Mouse (Mus musculus) lung, embryonic 14.5 days (tissue): Measurements from ENCODE around the gene Tesk1. TPM values are rescaled to one million over a fixed set of nuclear protein-coding genes. Genes with fewer than 3 reads are reported as not detected.

ENCODE experiments used
- ATAC-seq: fragments of 200-750 bp; cut with Nextera tagmentation; 2 replicates; pipeline ENCODE4 v1.8.0; 2017; ENCODE audit warnings: mild to moderate bottlenecking, moderate TSS enrichment, moderate library complexity; ENCODE audit not compliant: insufficient read depth
- DNase-seq: peaks from one replicate; pipeline ENCODE4 v3.0.0-alpha.2; 2015
- H3K27ac ChIP-seq: fragments of 300-500 bp; sonication (generic); 2 replicates; pipeline ENCODE4 v1.5.1; 2014; ENCODE audit warnings: low read depth, mild to moderate bottlenecking, moderate library complexity
- H3K27me3 ChIP-seq: fragments of 300-500 bp; sonication (generic); 2 replicates; pipeline ENCODE4 v1.6.1; 2014; ENCODE audit warnings: low read length, control low read depth; ENCODE audit not compliant: insufficient read depth
- H3K36me3 ChIP-seq: fragments of 300-500 bp; sonication (generic); 2 replicates; pipeline ENCODE4 v1.6.1; 2014; ENCODE audit warnings: control low read depth; ENCODE audit not compliant: insufficient read depth
- H3K4me1 ChIP-seq: fragments of 300-500 bp; sonication (generic); 2 replicates; pipeline ENCODE4 v1.6.1; 2014; ENCODE audit warnings: antibody characterized with exemption, control low read depth; ENCODE audit not compliant: insufficient read depth
- H3K4me2 ChIP-seq: fragments of 300-500 bp; sonication (generic); 2 replicates; pipeline ENCODE4 v1.6.1; 2014; ENCODE audit warnings: mild to moderate bottlenecking
- H3K4me3 ChIP-seq: fragments of 300-500 bp; sonication (generic); 2 replicates; pipeline ENCODE4 v1.5.1; 2014; ENCODE audit warnings: low read depth, low read length
- H3K9ac ChIP-seq: fragments of 300-500 bp; sonication (generic); 2 replicates; pipeline ENCODE4 v1.6.1; 2014
- H3K9me3 ChIP-seq: fragments of 300-500 bp; sonication (generic); 2 replicates; pipeline ENCODE4 v1.6.1; 2016; ENCODE audit warnings: low read depth, low read length, control low read depth
- CTCF ChIP-seq: IDR thresholded peaks from 2 replicates; pipeline ENCODE4 v1.5.1; 2016; ENCODE audit warnings: antibody characterized with exemption, low read depth
- WGBS: fragments of 180-500 bp; shearing (Covaris S2); extraction: QIAGEN DNeasy Blood & Tissue Kit; methylation state at CpG from one replicate; pipeline ENCODE4 v1.1.7; 2014; 5-methylcytosine and 5-hydroxymethylcytosine counted together
- polyA plus RNA-seq: library from polyadenylated mRNA; unstranded; fragments of >200 nt; fragmentation: Nextera tagmentation; extraction: Ambion mirVana; gene quantifications from 2 replicates; pipeline ENCODE4 v1.2.1, GENCODE M21; 2014

The Tesk1 gene
- polyA plus RNA-seq, 1 experiment from 2014 or later: 15.9 TPM

- 70% methylated on average over 12 of the region's 12 CpGs for WGBS
- H3K9me3 ChIP-seq: no peaks in the 10 kb centered on the region
- ATAC-seq (no peak), DNase-seq (no peak)
- H3K27ac ChIP-seq: peak overlapping the region; percentile 43; the same call in 1 of the 2 replicates
- peak overlapping the region; percentile 68 for H3K4me2 ChIP-seq
- peak overlapping the region; percentile 58 for H3K9ac ChIP-seq
- no peak for TF ChIP-seq CTCF
- H3K4me3 ChIP-seq: peak overlapping the region; percentile 47
- H3K4me1 ChIP-seq: peaks cover 4% of the 10 kb centered on the region; the same call in 1 of the 2 replicates
- no peaks in the 10 kb centered on the region for H3K27me3 ChIP-seq
- no peaks in the 10 kb centered on the region for H3K36me3 ChIP-seq
These were observed 34.4 kb upstream of the Tesk1 start for GRCm38 (mm10) chr4:43407071-43407920.

GRCm38 (mm10) chr4:43414761-43415160, 27.0 kb upstream of the Tesk1 start:
- Histone ChIP-seq H3K36me3 (peaks cover 34% of the 10 kb centered on the region), H3K4me2 (no peak overlapping the region), H3K9me3 (no peaks in the 10 kb centered on the region), H3K4me1 (no peaks in the 10 kb centered on the region; the same call in 1 of the 2 replicates), H3K4me3 (no peak overlapping the region), H3K27ac (no peak overlapping the region), H3K27me3 (no peaks in the 10 kb centered on the region), H3K9ac (no peak overlapping the region)
- ATAC-seq: no peak
- no peak for DNase-seq
- 90% methylated on average over 14 of the region's 14 CpGs for WGBS
- TF ChIP-seq CTCF: no peak

- no peak overlapping the region for H3K4me3 ChIP-seq
- H3K9ac ChIP-seq: no peak overlapping the region
- DNase-seq: no peak
- H3K27ac ChIP-seq: no peak overlapping the region
- no peaks in the 10 kb centered on the region for H3K9me3 ChIP-seq
- no peak for TF ChIP-seq CTCF
- H3K36me3 ChIP-seq: peaks cover 34% of the 10 kb centered on the region
- H3K4me2 ChIP-seq: no peak overlapping the region
- H3K27me3 ChIP-seq: no peaks in the 10 kb centered on the region
- no peak for ATAC-seq
- H3K4me1 ChIP-seq: peaks cover 3% of the 10 kb centered on the region; the same call in 1 of the 2 replicates
- WGBS: 87% methylated on average over 29 of the region's 29 CpGs
These were observed 26.3 kb upstream of the Tesk1 start for GRCm38 (mm10) chr4:43415221-43416070.

- Histone ChIP-seq H3K27me3 (no peaks in the 10 kb centered on the region), H3K36me3 (peaks cover 34% of the 10 kb centered on the region), H3K9ac (no peak overlapping the region), H3K4me3 (no peak overlapping the region), H3K4me1 (peaks cover 3% of the 10 kb centered on the region; the same call in 1 of the 2 replicates), H3K27ac (no peak overlapping the region), H3K9me3 (no peaks in the 10 kb centered on the region), H3K4me2 (no peak overlapping the region)
- no peak for TF ChIP-seq CTCF
- DNase-seq (no peak), ATAC-seq (no peak)
- WGBS: 92% methylated on average over 22 of the region's 22 CpGs
These were observed 25.7 kb upstream of the Tesk1 start for GRCm38 (mm10) chr4:43416071-43416490.

- Histone ChIP-seq H3K27ac (peak overlapping the region; percentile 82), H3K4me3 (no peak overlapping the region), H3K9me3 (no peaks in the 10 kb centered on the region), H3K4me2 (0 out of 2 replicates have a peak overlapping the region, but pooled peaks have one; percentile 10), H3K36me3 (peaks cover 43% of the 10 kb centered on the region), H3K9ac (no peak overlapping the region), H3K4me1 (peaks cover 3% of the 10 kb centered on the region; the same call in 1 of the 2 replicates), H3K27me3 (no peaks in the 10 kb centered on the region)
- DNase-seq (no peak), ATAC-seq (peak; percentile 50; the same call in 1 of the 2 replicates)
- 48% methylated on average over 16 of the region's 16 CpGs for WGBS
- no peak for TF ChIP-seq CTCF
These were observed 24.3 kb upstream of the Tesk1 start for GRCm38 (mm10) chr4:43417269-43418062.

GRCm38 (mm10) chr4:43418450-43418849, 23.3 kb upstream of the Tesk1 start:
- no peaks in the 10 kb centered on the region for H3K9me3 ChIP-seq

More at GRCm38 (mm10) chr4:43418450-43418849, 23.3 kb upstream of the Tesk1 start:
- ATAC-seq (no peak), DNase-seq (no peak)
- Histone ChIP-seq H3K27me3 (no peaks in the 10 kb centered on the region), H3K36me3 (peaks cover 53% of the 10 kb centered on the region), H3K9ac (no peak overlapping the region), H3K4me2 (no peak overlapping the region), H3K4me1 (peaks cover 3% of the 10 kb centered on the region; the same call in 1 of the 2 replicates), H3K27ac (peak overlapping the region; percentile 36; the same call in 1 of the 2 replicates), H3K4me3 (no peak overlapping the region)
- WGBS: 59% methylated on average over 4 of the region's 4 CpGs
- TF ChIP-seq CTCF: no peak
